8 mouse cellular contexts compared by ENCODE assay signal in the genomic region with DNA sequence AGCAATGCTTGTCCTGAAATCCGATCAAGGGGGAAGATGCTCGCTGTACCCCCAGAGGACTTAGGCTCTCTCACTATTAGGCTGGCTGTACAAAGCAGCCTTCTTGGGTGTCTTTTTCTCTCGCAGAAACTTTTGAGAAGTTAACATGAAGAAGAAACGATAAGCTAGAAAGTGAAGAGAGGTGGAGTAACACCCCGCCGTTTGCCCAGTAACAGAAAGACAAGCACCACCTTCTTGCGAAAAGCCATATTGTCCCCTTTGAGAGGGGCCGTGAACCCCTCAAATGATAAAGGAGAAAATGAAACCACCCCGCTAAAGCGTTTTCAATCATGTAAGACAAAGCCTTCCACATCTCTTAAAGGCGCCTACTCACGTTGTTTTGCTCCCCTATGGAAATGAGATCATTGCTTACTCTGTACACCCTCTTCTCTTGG. TPM values are rescaled to one million over a fixed set of nuclear protein-coding genes. Genes with fewer than 3 reads are reported as not detected.
DNase-seq lines count a peak whose midpoint lies in the region; ATAC-seq and TF ChIP-seq lines count a peak whose summit lies in the region.

No protein-coding gene starts in this region.

- no peak for TF ChIP-seq EP300 in heart, adult 2 months (IDR thresholded peaks at IDR 0.05; ENCODE audit: insufficient read depth, low read depth, low read length)
- TF ChIP-seq EP300 in ES-Bruce4 (IDR thresholded peaks at IDR 0.05; ENCODE audit: insufficient read depth, low read depth, low read length): no peak

- no peak for TF ChIP-seq POLR2A in heart, adult 2 months (IDR thresholded peaks at IDR 0.05; ENCODE audit: insufficient read depth, low read depth, low read length)
- no peak for TF ChIP-seq POLR2A in ES-Bruce4 (IDR thresholded peaks at IDR 0.05; ENCODE audit: insufficient read depth, low read length)
- TF ChIP-seq POLR2A in limb, embryonic 14.5 days (IDR thresholded peaks at IDR 0.05; ENCODE audit: borderline replicate concordance, extremely low read depth, insufficient read depth, insufficient read length): no peak

- no peak for TF ChIP-seq CTCF in heart, adult 2 months (IDR thresholded peaks at IDR 0.05)
- no peak for TF ChIP-seq CTCF in ES-Bruce4 (IDR thresholded peaks at IDR 0.05; ENCODE audit: low read depth, low read length)

- H3K4me1 ChIP-seq in heart, adult 2 months (ENCODE audit: control insufficient read depth, insufficient read depth, low read length): peaks cover 2% of the 10 kb centered on the region
- no peaks in the 10 kb centered on the region for H3K4me1 ChIP-seq in ES-Bruce4 (ENCODE audit: control insufficient read depth, insufficient read depth, low read length)
- H3K4me1 ChIP-seq in erythroblast, embryonic 14.5 days (ENCODE audit: control insufficient read depth): peaks cover 42% of the 10 kb centered on the region
- H3K4me1 ChIP-seq in limb, embryonic 14.5 days (ENCODE audit: control insufficient read depth, insufficient read depth, low read length): no peaks in the 10 kb centered on the region
- peaks cover 3% of the 10 kb centered on the region; the same call in 1 of the 2 replicates for H3K4me1 ChIP-seq in neural tube, embryonic 14.5 days (ENCODE audit: control insufficient read depth, insufficient read depth, low read length)

- H3K27ac ChIP-seq in heart, adult 2 months: peak overlapping the region; percentile 90
- no peak overlapping the region for H3K27ac ChIP-seq in ES-Bruce4 (ENCODE audit: insufficient read depth, low read length)
- peak overlapping the region; percentile 84; the same call in 1 of the 2 replicates for H3K27ac ChIP-seq in limb, embryonic 14.5 days (replicated peaks; ENCODE audit: low read depth, low read length)
- peak overlapping the region; percentile 70; the same call in 1 of the 2 replicates for H3K27ac ChIP-seq in neural tube, embryonic 14.5 days (ENCODE audit: low read depth, low read length)

- no peaks in the 10 kb centered on the region for H3K9me3 ChIP-seq in ES-Bruce4 (replicated peaks; ENCODE audit: control insufficient read depth, insufficient read depth, low read length, poor library complexity, severe bottlenecking)
- no peaks in the 10 kb centered on the region for H3K9me3 ChIP-seq in erythroblast, embryonic 14.5 days (ENCODE audit: control insufficient read depth, low read length)
- no peaks in the 10 kb centered on the region for H3K9me3 ChIP-seq in limb, embryonic 14.5 days (ENCODE audit: control insufficient read depth, low read length)
- no peaks in the 10 kb centered on the region for H3K9me3 ChIP-seq in neural tube, embryonic 14.5 days (ENCODE audit: control insufficient read depth, low read length)

- peak overlapping the region; percentile 88 for H3K4me3 ChIP-seq in heart, adult 2 months
- peak overlapping the region; percentile 91 for H3K4me3 ChIP-seq in ES-Bruce4 (ENCODE audit: low read depth, low read length)
- H3K4me3 ChIP-seq in erythroblast, embryonic 14.5 days (replicated peaks): peak overlapping the region; percentile 100
- peak overlapping the region; percentile 89 for H3K4me3 ChIP-seq in limb, embryonic 14.5 days (replicated peaks; ENCODE audit: low read length)
- peak overlapping the region; percentile 81 for H3K4me3 ChIP-seq in neural tube, embryonic 14.5 days (ENCODE audit: low read depth, low read length)

- H3K36me3 ChIP-seq in heart, adult 2 months (ENCODE audit: control insufficient read depth, insufficient read depth, low read length): peaks cover 4% of the 10 kb centered on the region
- H3K36me3 ChIP-seq in ES-Bruce4 (ENCODE audit: control insufficient read depth, insufficient read depth, low read length, poor library complexity, severe bottlenecking): no peaks in the 10 kb centered on the region
- H3K36me3 ChIP-seq in erythroblast, embryonic 14.5 days (ENCODE audit: control insufficient read depth): peaks cover 26% of the 10 kb centered on the region
- no peaks in the 10 kb centered on the region for H3K36me3 ChIP-seq in limb, embryonic 14.5 days (ENCODE audit: control insufficient read depth, insufficient read depth, low read length)
- H3K36me3 ChIP-seq in neural tube, embryonic 14.5 days (ENCODE audit: control insufficient read depth, insufficient read depth, low read length): no peaks in the 10 kb centered on the region

- no peaks in the 10 kb centered on the region for H3K27me3 ChIP-seq in heart, adult 2 months (ENCODE audit: control insufficient read depth, insufficient read depth, low read length)
- no peaks in the 10 kb centered on the region for H3K27me3 ChIP-seq in ES-Bruce4 (ENCODE audit: control insufficient read depth, insufficient read depth, low read length, poor library complexity, severe bottlenecking)
- H3K27me3 ChIP-seq in erythroblast, embryonic 14.5 days (ENCODE audit: control insufficient read depth): no peaks in the 10 kb centered on the region
- H3K27me3 ChIP-seq in limb, embryonic 14.5 days (ENCODE audit: control insufficient read depth, insufficient read depth, low read length): no peaks in the 10 kb centered on the region
- H3K27me3 ChIP-seq in neural tube, embryonic 14.5 days (ENCODE audit: control insufficient read depth, insufficient read depth, low read length): no peaks in the 10 kb centered on the region

- no peak for ATAC-seq in limb, embryonic 14.5 days (ENCODE audit: low FRiP score, low read depth)
- no peak for ATAC-seq in neural tube, embryonic 14.5 days (ENCODE audit: low read depth)

- peak overlapping the region; percentile 98 for H3K9ac ChIP-seq in heart, adult 2 months (ENCODE audit: low read depth, low read length)
- peak overlapping the region; percentile 90 for H3K9ac ChIP-seq in ES-Bruce4 (ENCODE audit: low read depth, poor library complexity, severe bottlenecking)
- H3K9ac ChIP-seq in limb, embryonic 14.5 days (ENCODE audit: low read depth, low read length, severe bottlenecking): peak overlapping the region; percentile 87
- peak overlapping the region; percentile 77 for H3K9ac ChIP-seq in neural tube, embryonic 14.5 days (replicated peaks; ENCODE audit: low read depth, low read length)

- H3K79me2 ChIP-seq in heart, adult 2 months (replicated peaks; ENCODE audit: control insufficient read depth, insufficient read depth, low read length): no peaks in the 10 kb centered on the region; the same call in 1 of the 2 replicates

- H3K4me2 ChIP-seq in limb, embryonic 14.5 days (replicated peaks; ENCODE audit: low read depth, low read length, severe bottlenecking): peak overlapping the region; percentile 70
- H3K4me2 ChIP-seq in neural tube, embryonic 14.5 days (ENCODE audit: low read depth, low read length): peak overlapping the region; percentile 92

- intact Hi-C loops in heart, adult 2 months (cut with DNase I): loop anchor here (5.0 kb wide), 1 partner anchor 118 kb away; a partner anchor contains a TSS

- DNase-seq in heart, adult 2 months: no peak
- DNase-seq in heart, adult 18-20 months: no peak
- DNase-seq in limb, embryonic 14.5 days (ENCODE audit: low spot score): peak; percentile 12
- no peak for DNase-seq in cerebellum, adult 8-10 months
- DNase-seq in layer of hippocampus, adult 18-20 months (ENCODE audit: low spot score in 2 of 2): no peak

- WGBS in heart, adult 2 months: 1% methylated on average over 12 of the region's 12 CpGs
- 4% methylated on average over 12 of the region's 12 CpGs for WGBS in limb, embryonic 14.5 days
- 2% methylated on average over 12 of the region's 12 CpGs for WGBS in neural tube, embryonic 14.5 days

RNA-seq across cellular contexts. Expression of a gene that starts 15.5 kb away (rescaled TPM):
- 10 to 100 TPM; 18.7 to 19.9 TPM for total RNA-seq in heart, adult 2 months (2021)
- 6.2 and 12.9 TPM in 2 replicates for polyA plus RNA-seq in heart, adult 2 months (2012; rRNA removed)
- total RNA-seq in heart, adult 18-20 months (2021): 10 to 100 TPM; 18.6 to 19.4 TPM
- polyA plus RNA-seq in ES-Bruce4 (2011; ENCODE audit: insufficient read depth, insufficient read length, low read depth, missing spikeins): 20.4 and 23.7 TPM in 2 replicates
- polyA plus RNA-seq in erythroblast, embryonic 14.5 days (2012): 0.70 and 0.81 TPM in 2 replicates
- polyA plus RNA-seq in limb, embryonic 14.5 days (2012; rRNA removed): 19.7 and 22.7 TPM in 2 replicates
- polyA plus RNA-seq in limb, embryonic 14.5 days (2014; fragmentation: Nextera tagmentation; extraction: Ambion mirVana): 31.6 and 32.1 TPM in 2 replicates
- 27.8 and 30.7 TPM in 2 replicates for polyA plus RNA-seq in neural tube, embryonic 14.5 days (2014; fragmentation: Nextera tagmentation; extraction: Ambion mirVana)
- 10 to 100 TPM; 27.7 to 31.9 TPM for total RNA-seq in layer of hippocampus, adult 18-20 months (2021)
